Mouse (Mus musculus): ENCODE data around the gene Zbtb7b.

Gene Zbtb7b

GRCm38 (mm10) chr3:89337062-89337720, 57.4 kb downstream of the Zbtb7b start:
- DNase-seq (ENCODE audit: low spot score) = no peak

- no peak for DNase-seq (ENCODE audit: low spot score)
These were observed 58.0 kb downstream of the Zbtb7b start for GRCm38 (mm10) chr3:89336529-89336928.

GRCm38 (mm10) chr3:89333053-89333452, 61.5 kb downstream of the Zbtb7b start:
- no peak for DNase-seq (ENCODE audit: low spot score)

GRCm38 (mm10) chr3:89332476-89332875, 62.1 kb downstream of the Zbtb7b start:
- no peak for DNase-seq (ENCODE audit: low spot score)

GRCm38 (mm10) chr3:89332013-89332412, 62.6 kb downstream of the Zbtb7b start:
- no peak for DNase-seq (ENCODE audit: low spot score)

- no peak for DNase-seq (ENCODE audit: low spot score)
These were observed 63.0 kb downstream of the Zbtb7b start for GRCm38 (mm10) chr3:89331561-89331960.

- DNase-seq (ENCODE audit: low spot score) = no peak
These were observed 63.6 kb downstream of the Zbtb7b start for GRCm38 (mm10) chr3:89330948-89331347.

- no peak for DNase-seq (ENCODE audit: low spot score)
These were observed 64.2 kb downstream of the Zbtb7b start for GRCm38 (mm10) chr3:89330346-89330745.

- no peak for DNase-seq (ENCODE audit: low spot score)
These were observed 66.0 kb downstream of the Zbtb7b start for GRCm38 (mm10) chr3:89328623-89329022.
